Mouse (Mus musculus) kidney, embryonic 14.5 days (tissue): ENCODE measurements around the gene Slc17a6. TPM values are rescaled to one million over a fixed set of nuclear protein-coding genes. Genes with fewer than 3 reads are reported as not detected.

Experiments used
- polyA plus RNA-seq: library from polyadenylated mRNA; unstranded; fragments of >200 nt; fragmentation: Nextera tagmentation; extraction: Ambion mirVana; gene quantifications from 2 replicates; pipeline ENCODE4 v1.2.1, GENCODE M21; 2014

Gene Slc17a6
- polyA plus RNA-seq, 1 experiment from 2014 or later: not detected

Other genes with a start within 250 kb of the Slc17a6 start
- 0.50 and 0.77 TPM in 2 replicates for gene Ano5, start 111.0 kb upstream of the Slc17a6 start, polyA plus RNA-seq
- gene Gas2, start 240.0 kb downstream of the Slc17a6 start, polyA plus RNA-seq: 65.1 and 77.5 TPM in 2 replicates
- 17.6 and 18.2 TPM in 2 replicates for gene Fancf, start 240.3 kb downstream of the Slc17a6 start, polyA plus RNA-seq